Mouse (Mus musculus) naive thymus-derived CD4-positive, alpha-beta T cell, adult 5 months (primary cell): ENCODE data around the gene Efcc1. TPM values are rescaled to one million over a fixed set of nuclear protein-coding genes. Genes with fewer than 3 reads are reported as not detected.

Experiments used
- polyA plus RNA-seq: library from polyadenylated mRNA; unstranded; fragments of 100-300 nt; shearing (Covaris generic); gene quantifications from one replicate; pipeline ENCODE4 v1.2.1, GENCODE M21; 2017

The Efcc1 gene
- 0.25 TPM for polyA plus RNA-seq

GRCm38 (mm10) chr6:87730591-87731462 is at the start of gene Efcc1:
Efcc1 (plus strand) TSS chr6:87730869.

GRCm38 (mm10) chr6:87777842-87778241 is 47.2 kb downstream of the Efcc1 start, which contains the start of gene Gp9:
Gp9 (plus strand) TSS chr6:87778072.

Other genes with a start within 250 kb of the Efcc1 start
- gene Arhgap25, start 197.6 kb upstream of the Efcc1 start, polyA plus RNA-seq, result 123 TPM
- not detected for gene Prokr1, start 140.1 kb upstream of the Efcc1 start, polyA plus RNA-seq
- gene Aplf, start 58.7 kb upstream of the Efcc1 start, polyA plus RNA-seq, result 5.8 TPM
- not detected for gene Gp9, start 47.2 kb downstream of the Efcc1 start, polyA plus RNA-seq
- gene Rab43, start 81.3 kb downstream of the Efcc1 start, polyA plus RNA-seq, result 51.5 TPM
- gene Gm45140, start 104.9 kb downstream of the Efcc1 start, polyA plus RNA-seq, result 36.4 TPM
- gene Isy1, start 107.9 kb downstream of the Efcc1 start, polyA plus RNA-seq, result 219 TPM
- gene Cnbp, start 120.2 kb downstream of the Efcc1 start, polyA plus RNA-seq, result 2,062 TPM
- 160 TPM for gene Copg1, start 156.9 kb downstream of the Efcc1 start, polyA plus RNA-seq
- 56.6 TPM for gene Hmces, start 183.1 kb downstream of the Efcc1 start, polyA plus RNA-seq